Mouse (Mus musculus) left cerebral cortex, postnatal 14 days (tissue): ENCODE data around the gene Mpzl1. TPM values are rescaled to one million over a fixed set of nuclear protein-coding genes. Genes with fewer than 3 reads are reported as not detected.

ENCODE experiments used
- total RNA-seq, 2 experiments: library from RNA; stranded (reverse); gene quantifications; 2 replicates each; pipeline ENCODE4 v1.2.3; 2021

Gene Mpzl1
- total RNA-seq, 2 experiments from 2014 or later = 52.5 to 61.7 TPM

Other genes starting within 250 kb of the Mpzl1 start
- 10 to 100 TPM; 95.2 to 98.5 TPM for gene Dcaf6, start 174.1 kb downstream of the Mpzl1 start, total RNA-seq
- gene Mpc2, start 173.9 kb downstream of the Mpzl1 start, total RNA-seq = 100 to 1,000 TPM; 148 to 156 TPM
- 1 to 10 TPM in 1 of 2 experiments, under 1 TPM in 1; 0.53 to 1.3 TPM for gene Adcy10, start 149.4 kb downstream of the Mpzl1 start, total RNA-seq
- 1 to 10 TPM; 6.4 to 8.5 TPM for gene Rcsd1, start 75.2 kb upstream of the Mpzl1 start, total RNA-seq
- gene Creg1, start 129.2 kb upstream of the Mpzl1 start, total RNA-seq = 10 to 100 TPM; 25.1 to 28.5 TPM
- not detected for gene Cd247, start 154.1 kb upstream of the Mpzl1 start, total RNA-seq